8 mouse cellular contexts compared by ENCODE assay signal in the genomic region with DNA sequence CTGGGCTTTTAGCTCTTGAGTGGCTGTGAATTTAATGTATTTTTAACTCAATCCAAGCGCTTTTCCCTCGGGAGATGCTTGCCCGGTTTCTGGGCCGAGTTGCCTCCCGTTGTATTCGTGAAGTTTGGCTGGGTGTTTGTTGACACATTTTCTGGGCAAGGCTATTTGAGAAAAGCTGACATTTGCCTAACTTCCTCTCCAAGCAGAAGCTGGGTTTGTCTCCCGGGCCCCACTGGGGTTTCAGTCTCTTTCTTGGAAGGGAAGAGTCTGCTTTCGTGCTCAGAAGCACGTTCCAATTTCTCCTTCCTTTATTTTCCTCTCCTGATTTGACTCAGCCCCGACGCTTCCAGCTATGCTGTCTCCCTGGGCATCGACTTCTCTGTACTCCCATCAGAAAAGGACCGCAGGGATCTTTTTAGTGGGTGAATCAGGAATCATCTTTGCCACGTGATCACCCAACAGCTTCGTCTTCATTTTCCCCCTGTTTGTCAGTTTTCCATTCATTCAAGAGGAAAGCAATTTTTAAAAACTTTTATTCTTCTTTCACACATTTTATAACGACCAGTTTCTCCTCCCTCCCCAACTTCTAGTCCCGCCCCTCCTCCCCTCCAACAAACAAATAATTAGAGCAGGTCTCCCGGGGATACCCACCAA.
DNase-seq lines count a peak whose midpoint lies in the region; ATAC-seq and TF ChIP-seq lines count a peak whose summit lies in the region.

No protein-coding gene starts in this region.

- DNase-seq in lung, adult 18-20 months = peak; percentile 6 to 15
- no peak for DNase-seq in lung, adult 2 months
- DNase-seq in heart, adult 18-20 months = peak; percentile 71 to 82
- peak; percentile 21 for DNase-seq in lung, postnatal 14 days
- DNase-seq in T-cell, adult 2 months (ENCODE audit: low spot score) = no peak
- DNase-seq in spleen, postnatal 14 days (ENCODE audit: low spot score in 2 of 2) = no peak

- H3K27ac ChIP-seq in brown adipose tissue, adult 24 weeks (replicated peaks; ENCODE audit: low read depth, low read length) = peak overlapping the region; percentile 54
- H3K27ac ChIP-seq in intestine, postnatal 0 days (ENCODE audit: low read depth, low read length) = no peak overlapping the region

- no peak for TF ChIP-seq CTCF in lung, adult 2 months (IDR thresholded peaks at IDR 0.05; ENCODE audit: insufficient read depth, low read length)
- TF ChIP-seq CTCF in intestine, postnatal 0 days (IDR thresholded peaks at IDR 0.05; ENCODE audit: low read depth) = no peak

- H3K9ac ChIP-seq in intestine, postnatal 0 days (ENCODE audit: low read depth, low read length) = no peak overlapping the region

- no peaks in the 10 kb centered on the region for H3K36me3 ChIP-seq in intestine, postnatal 0 days (ENCODE audit: control insufficient read depth, insufficient read depth)

- no peaks in the 10 kb centered on the region for H3K27me3 ChIP-seq in intestine, postnatal 0 days (replicated peaks; ENCODE audit: control insufficient read depth, insufficient read depth, low read length)

- no peaks in the 10 kb centered on the region for H3K9me3 ChIP-seq in intestine, postnatal 0 days (ENCODE audit: control insufficient read depth)

- H3K4me3 ChIP-seq in lung, adult 2 months (replicated peaks; ENCODE audit: extremely low read depth, low read depth, low read length) = no peak overlapping the region
- no peak overlapping the region; the same call in 1 of the 2 replicates for H3K4me3 ChIP-seq in brown adipose tissue, adult 24 weeks (ENCODE audit: insufficient read depth, low read depth, low read length)
- no peak overlapping the region for H3K4me3 ChIP-seq in intestine, postnatal 0 days (ENCODE audit: low read depth, low read length)

- no peak for TF ChIP-seq POLR2A in lung, adult 2 months (IDR thresholded peaks at IDR 0.05; ENCODE audit: borderline replicate concordance, extremely low read depth, low read depth, low read length)

- 11% methylated on average over 18 of the region's 18 CpGs for WGBS in lung, adult 2 months
- 24% methylated on average over 18 of the region's 18 CpGs for WGBS in intestine, postnatal 0 days

- ATAC-seq in intestine, postnatal 0 days = no peak

- 0 out of 2 replicates have a peak overlapping the region, but pooled peaks have one; percentile 18 for H3K4me2 ChIP-seq in intestine, postnatal 0 days (replicated peaks; ENCODE audit: low read depth)

- H3K4me1 ChIP-seq in lung, adult 2 months (ENCODE audit: control insufficient read depth, insufficient read depth, low read length) = no peaks in the 10 kb centered on the region
- H3K4me1 ChIP-seq in brown adipose tissue, adult 24 weeks (ENCODE audit: control insufficient read depth, insufficient read depth, insufficient read length, low read length) = peaks cover 3% of the 10 kb centered on the region; the same call in 1 of the 2 replicates
- no peaks in the 10 kb centered on the region for H3K4me1 ChIP-seq in intestine, postnatal 0 days (replicated peaks; ENCODE audit: control insufficient read depth, insufficient read depth, low read length)

Comparison
In these comparisons a context has a peak if more than half of its experiments do, and no peak if none do; other contexts are left out.
1. DNase-seq: peak in lung, adult 18-20 months (2 of 2), heart, adult 18-20 months (2 of 2) and lung, postnatal 14 days (single experiment); none in lung, adult 2 months (single experiment), T-cell, adult 2 months (single experiment) and spleen, postnatal 14 days (0 of 2).